ENCODE assay signal across 8 mouse cellular contexts in the genomic region with DNA sequence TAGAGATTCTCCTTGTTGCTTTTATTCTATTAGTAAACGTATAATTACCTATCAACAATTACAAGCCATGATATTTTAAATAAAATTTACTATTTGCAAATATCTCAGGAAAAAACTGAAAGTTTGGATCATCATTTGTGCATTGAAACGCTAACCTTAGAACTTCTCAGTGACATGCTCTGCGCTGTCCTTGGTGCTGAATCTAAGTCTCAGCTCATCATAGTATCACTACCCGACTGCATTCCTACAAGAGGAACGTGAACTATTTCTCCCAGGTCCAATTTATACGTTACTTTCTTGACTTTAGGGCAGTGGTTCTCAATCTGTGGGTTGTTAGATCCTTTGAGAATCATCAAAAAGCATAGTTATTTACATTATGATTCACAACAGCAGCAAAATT. TPM values are rescaled to one million over a fixed set of nuclear protein-coding genes. Genes with fewer than 3 reads are reported as not detected.
DNase-seq lines count a peak whose midpoint lies in the region; ATAC-seq and TF ChIP-seq lines count a peak whose summit lies in the region.

No protein-coding gene starts in this region.

- H3K9ac ChIP-seq in hindbrain, embryonic 14.5 days: no peak overlapping the region
- H3K9ac ChIP-seq in hindbrain, embryonic 12.5 days: no peak overlapping the region
- no peak overlapping the region for H3K9ac ChIP-seq in ES-E14 (ENCODE audit: insufficient read depth, low read depth, low read length, poor library complexity, severe bottlenecking)

- H3K27ac ChIP-seq in hindbrain, embryonic 14.5 days: no peak overlapping the region
- H3K27ac ChIP-seq in hindbrain, embryonic 12.5 days: no peak overlapping the region
- H3K27ac ChIP-seq in ES-E14 (ENCODE audit: insufficient read depth, low read depth, low read length, poor library complexity, severe bottlenecking): no peak overlapping the region

- H3K27me3 ChIP-seq in hindbrain, embryonic 14.5 days (ENCODE audit: control insufficient read depth, insufficient read depth, low read length): no peaks in the 10 kb centered on the region
- H3K27me3 ChIP-seq in hindbrain, embryonic 12.5 days: no peaks in the 10 kb centered on the region

- WGBS in hindbrain, embryonic 14.5 days: 14% methylated on average over 6 of the region's 6 CpGs
- 11% methylated on average over 6 of the region's 6 CpGs for WGBS in hindbrain, embryonic 12.5 days

- H3K4me3 ChIP-seq in hindbrain, embryonic 14.5 days (replicated peaks; ENCODE audit: low read length): no peak overlapping the region
- H3K4me3 ChIP-seq in hindbrain, embryonic 12.5 days: no peak overlapping the region
- H3K4me3 ChIP-seq in ES-E14 (ENCODE audit: insufficient read depth in 1 of 2, low read depth in 1 of 2, low read length in 2 of 2, poor library complexity in 1 of 2, severe bottlenecking in 1 of 2): no peak overlapping the region

- in situ Hi-C loops in ES-E14 (cut with MboI; ENCODE audit: low sequenced_read_pairs in 2 of 2, unreplicated experiment in 2 of 2): no loop called here

- ATAC-seq in hindbrain, embryonic 14.5 days (ENCODE audit: low FRiP score): no peak
- ATAC-seq in hindbrain, embryonic 12.5 days (ENCODE audit: low FRiP score): no peak
- no peak for ATAC-seq in erythroid progenitor cell, adult 5-6 weeks (replicated peaks; ENCODE audit: low FRiP score, poor library complexity, severe bottlenecking)
- no peak for ATAC-seq in megakaryocyte, adult 5-6 weeks (ENCODE audit: poor library complexity, severe bottlenecking)

- H3K4me2 ChIP-seq in hindbrain, embryonic 14.5 days (replicated peaks): no peak overlapping the region
- H3K4me2 ChIP-seq in hindbrain, embryonic 12.5 days (replicated peaks): no peak overlapping the region

- peak; percentile 60 for DNase-seq in hindbrain, embryonic 14.5 days (ENCODE audit: low spot score)
- peak; percentile 72 for DNase-seq in ES-E14 (ENCODE audit: low read depth, low spot score)
- DNase-seq in c-Kit-positive CD71-positive TER-119-positive erythroid progenitor cells, embryonic 14.5 days (ENCODE audit: low spot score): peak; percentile 23
- DNase-seq in mesoderm, embryonic 11.5 days (ENCODE audit: low read depth, low spot score): peak; percentile 84
- no peak for DNase-seq in cerebellum, adult 8-10 months

- no peaks in the 10 kb centered on the region for H3K36me3 ChIP-seq in hindbrain, embryonic 14.5 days (replicated peaks; ENCODE audit: control insufficient read depth, insufficient read depth)
- no peaks in the 10 kb centered on the region for H3K36me3 ChIP-seq in hindbrain, embryonic 12.5 days
- H3K36me3 ChIP-seq in ES-E14 (ENCODE audit: control insufficient read depth, insufficient read depth, low read length, poor library complexity, severe bottlenecking): no peaks in the 10 kb centered on the region

- H3K9me3 ChIP-seq in hindbrain, embryonic 14.5 days (ENCODE audit: control insufficient read depth, low read length): no peaks in the 10 kb centered on the region
- no peaks in the 10 kb centered on the region for H3K9me3 ChIP-seq in hindbrain, embryonic 12.5 days (replicated peaks)
- no peaks in the 10 kb centered on the region for H3K9me3 ChIP-seq in ES-E14 (ENCODE audit: control insufficient read depth, insufficient read depth, low read depth, low read length)

- no peaks in the 10 kb centered on the region for H3K4me1 ChIP-seq in hindbrain, embryonic 14.5 days (replicated peaks; ENCODE audit: control insufficient read depth, insufficient read depth, low read length)
- no peaks in the 10 kb centered on the region for H3K4me1 ChIP-seq in hindbrain, embryonic 12.5 days
- no peaks in the 10 kb centered on the region for H3K4me1 ChIP-seq in ES-E14 (ENCODE audit: control insufficient read depth in 2 of 2, insufficient read depth in 2 of 2, low read length in 2 of 2, poor library complexity in 1 of 2)

TF ChIP-seq in ES-E14, 5 proteins besides CTCF, POLR2A, EP300 and RAD21:
- no peak for TF ChIP-seq ZC3H11A (IDR thresholded peaks at IDR 0.05; ENCODE audit: borderline replicate concordance, low read depth, low read length)
- no peak for TF ChIP-seq ZNF384 (IDR thresholded peaks at IDR 0.05; ENCODE audit: low read depth, low read length)
- TF ChIP-seq MAFK (IDR thresholded peaks at IDR 0.05; ENCODE audit: insufficient read depth, low read depth, low read length): no peak
- no peak for TF ChIP-seq HCFC1 (IDR thresholded peaks at IDR 0.05; ENCODE audit: borderline replicate concordance, insufficient read depth, low read length)
- TF ChIP-seq CHD2 (IDR thresholded peaks at IDR 0.05; ENCODE audit: low read depth, low read length): no peak

RNA-seq across cellular contexts. Expression of a gene that starts 58.4 kb away (rescaled TPM):
- 0.25 and 0.44 TPM in 2 replicates for polyA plus RNA-seq in hindbrain, embryonic 14.5 days (2014; fragmentation: Nextera tagmentation; extraction: Ambion mirVana)
- 0.98 and 1.2 TPM in 2 replicates for polyA plus RNA-seq in hindbrain, embryonic 12.5 days (2016; fragmentation: Nextera tagmentation; extraction: Ambion mirVana)
- total RNA-seq in ES-E14 (2012; rRNA removed): 0.42 and 0.45 TPM in 2 replicates
- total RNA-seq in erythroid progenitor cell, adult 5-6 weeks (2015; ENCODE audit: low replicate concordance): 1.3 TPM in 1 of 2 replicates, not detected in the other
- total RNA-seq in erythroid progenitor cell, adult 5-6 weeks (2017; ENCODE audit: low replicate concordance): 0.51 TPM in 1 of 2 replicates, not detected in the other
- total RNA-seq in megakaryocyte, adult 5-6 weeks (2015): 5.1 and 7.2 TPM in 2 replicates
- 8.0 and 8.6 TPM in 2 replicates for total RNA-seq in megakaryocyte, adult 5-6 weeks (2017)
